Mouse (Mus musculus) brain, adult 2 months (tissue): ENCODE measurements around the gene Mmp17.
A peak's percentile ranks its signal among the peaks of the same experiment; 100 is the strongest.
"Not testable (repeated sequence)": the region's sequence is repeated elsewhere in the genome, so short reads cannot be mapped to it uniquely, and the experiment has no call there.

Experiments
- DNase-seq: peaks from one replicate; pipeline ENCODE4 v3.0.0; 2011; ENCODE audit warnings: low read depth, low spot score

Gene Mmp17

DNA sequence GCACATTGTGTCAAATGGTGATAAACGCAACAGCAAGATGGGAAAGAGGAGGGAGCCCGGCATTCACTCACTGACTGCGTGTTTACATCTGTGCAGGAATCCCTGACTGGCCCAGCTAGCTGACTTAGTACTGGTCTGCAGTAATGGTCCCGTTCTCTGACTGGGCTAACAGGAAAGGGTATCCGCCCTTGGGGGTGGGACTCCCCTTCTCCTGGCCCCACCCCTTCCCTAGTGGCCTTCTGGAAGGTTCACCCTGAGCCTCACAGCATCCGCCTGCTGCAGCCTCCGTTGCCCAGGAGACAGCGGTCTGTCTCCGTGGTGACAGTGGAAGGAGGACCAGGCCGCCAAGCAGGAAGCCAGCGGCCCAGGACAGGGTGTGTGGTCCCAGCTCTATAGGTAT, 6.9 kb downstream of the Mmp17 start:
- peak; percentile 84 for DNase-seq

DNA sequence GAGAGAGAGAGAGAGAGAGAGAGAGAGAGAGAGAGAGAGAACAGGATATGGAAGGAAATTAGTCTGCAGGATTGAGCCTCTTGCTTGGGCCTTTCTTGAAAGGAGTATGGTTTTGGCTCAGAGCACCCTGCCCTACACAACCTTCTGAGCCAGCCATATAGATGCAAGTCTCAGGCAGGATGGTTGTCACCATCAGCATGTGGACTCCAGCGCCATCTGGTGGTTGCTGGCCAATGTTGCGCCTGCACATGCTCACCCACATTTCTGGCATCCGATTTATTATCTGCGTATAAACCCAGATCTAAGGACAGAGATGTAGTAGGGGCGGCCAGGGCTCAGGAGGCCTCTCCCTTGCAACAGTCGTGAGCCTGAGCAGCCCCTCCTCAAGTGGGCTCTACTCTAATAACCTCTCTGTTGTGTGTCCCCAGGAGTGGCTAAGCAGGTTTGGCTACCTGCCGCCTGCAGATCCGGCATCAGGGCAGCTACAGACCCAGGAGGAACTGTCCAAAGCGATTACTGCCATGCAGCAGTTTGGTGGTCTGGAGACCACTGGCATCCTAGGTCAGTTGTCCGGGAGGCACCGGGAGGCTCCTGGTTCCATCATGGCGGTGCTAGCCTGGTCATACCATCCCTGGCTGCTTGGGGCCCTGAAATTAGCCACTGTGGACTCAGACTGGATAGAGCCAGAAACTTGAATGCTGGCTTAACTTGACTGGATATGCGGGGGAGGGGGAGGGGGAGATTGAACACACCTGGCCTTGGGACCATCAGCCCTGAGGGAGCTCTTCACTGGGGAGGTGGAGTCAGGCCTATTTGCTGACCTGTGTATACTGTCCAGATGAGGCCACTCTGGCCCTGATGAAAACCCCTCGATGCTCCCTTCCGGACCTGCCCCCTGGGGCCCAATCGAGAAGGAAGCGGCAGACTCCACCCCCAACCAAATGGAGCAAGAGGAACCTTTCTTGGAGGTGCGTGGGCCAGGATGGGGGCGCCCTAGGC, 10.4 kb downstream of the Mmp17 start:
- DNase-seq = peak; percentile 93

DNA sequence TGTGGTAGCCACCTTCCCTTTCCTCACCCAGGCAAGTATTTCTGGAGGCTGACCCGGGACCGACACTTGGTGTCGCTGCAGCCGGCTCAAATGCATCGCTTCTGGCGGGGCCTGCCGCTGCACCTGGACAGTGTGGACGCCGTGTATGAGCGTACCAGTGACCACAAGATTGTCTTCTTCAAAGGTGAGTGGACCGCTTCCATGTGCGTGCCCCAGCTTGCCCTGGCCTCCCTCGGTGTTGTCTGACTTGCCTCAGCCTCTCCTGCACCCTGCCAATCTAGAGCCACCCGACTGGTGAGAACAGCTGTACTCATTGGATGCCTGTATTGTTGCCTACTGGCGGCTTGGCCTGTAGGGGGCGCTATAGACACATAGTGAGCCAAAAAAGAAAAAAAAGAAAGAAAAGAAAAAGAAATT, 18.1 kb downstream of the Mmp17 start:
- DNase-seq = no peak

DNA sequence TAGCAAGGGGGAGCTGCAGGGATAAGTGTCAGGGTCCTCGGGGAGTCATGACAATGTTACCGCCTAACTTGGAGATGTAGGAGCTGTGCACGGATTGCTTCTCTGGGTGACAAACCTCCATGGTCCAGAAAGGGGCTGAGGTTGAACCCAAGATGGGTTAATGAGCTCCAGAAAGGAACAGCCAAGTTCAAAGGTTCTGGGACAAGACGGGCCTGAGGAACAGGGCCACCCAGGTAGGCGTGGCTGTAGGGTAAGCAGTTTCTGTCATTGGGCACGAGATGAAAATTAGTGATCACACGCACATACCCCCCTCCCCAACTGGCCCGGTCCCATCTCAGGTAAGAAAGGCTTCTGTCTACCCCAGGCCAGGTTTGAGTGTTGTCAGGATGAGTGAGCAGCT, 23.5 kb downstream of the Mmp17 start:
- DNase-seq = no peak

DNA sequence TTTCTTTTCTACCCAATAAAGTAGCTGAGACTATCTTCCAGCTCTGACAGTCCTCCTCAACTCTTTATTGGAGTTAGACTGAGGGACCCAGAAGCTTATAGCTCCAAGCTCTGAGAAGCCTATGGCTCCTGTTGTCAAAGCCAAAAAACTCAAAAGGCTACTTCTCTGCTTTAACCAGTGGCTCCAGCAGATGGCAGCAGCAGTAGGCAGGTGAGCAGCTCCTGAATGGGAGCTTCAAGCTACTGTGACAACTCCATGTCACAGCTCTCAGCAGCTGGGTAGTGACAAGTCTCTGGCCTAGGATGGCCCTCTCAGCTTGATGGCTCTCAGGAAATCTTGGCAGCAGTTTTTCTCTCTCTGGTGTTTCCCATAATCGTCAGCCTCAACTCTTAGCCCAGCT, 27.1 kb downstream of the Mmp17 start:
- peak; percentile 87 for DNase-seq

DNA sequence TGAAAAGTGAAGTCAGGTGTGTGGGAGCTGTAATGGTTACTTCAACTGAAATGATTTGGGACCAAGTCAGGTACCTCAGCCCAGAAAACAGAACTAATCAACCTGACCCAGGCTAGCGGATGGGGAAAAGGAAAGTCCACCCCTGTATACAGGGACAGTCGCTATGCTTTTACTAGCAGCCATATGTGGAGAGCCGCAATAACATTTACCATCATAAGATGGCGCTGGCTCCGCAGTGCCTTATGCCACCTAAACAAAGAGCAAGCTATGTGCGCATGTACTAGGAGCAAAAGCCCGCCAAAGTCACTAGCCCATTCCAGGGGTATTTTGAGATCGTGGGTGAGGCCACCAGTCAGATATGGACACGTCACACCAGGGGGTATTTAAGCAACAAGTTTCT, 36.6 kb downstream of the Mmp17 start:
- DNase-seq = not testable (repeated sequence)

DNA sequence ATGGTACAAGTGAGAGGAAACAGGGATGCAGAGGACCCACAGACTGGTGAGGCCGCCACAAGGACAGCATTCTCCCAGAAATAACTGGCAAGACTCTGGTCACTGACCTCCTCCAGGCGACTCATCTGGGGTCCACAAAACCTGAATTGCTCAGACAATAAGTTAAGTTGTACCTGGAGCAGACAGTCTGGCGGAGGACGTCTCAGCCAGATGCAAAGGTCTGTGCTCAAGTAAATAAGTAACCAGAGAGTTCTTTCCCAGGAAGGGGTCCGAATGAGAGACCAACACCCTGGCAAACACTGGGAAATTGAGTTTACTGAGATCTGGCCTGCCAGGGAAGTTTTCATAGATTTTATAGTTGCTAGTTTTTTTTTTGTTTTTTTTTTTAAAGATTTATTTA, 37.4 kb downstream of the Mmp17 start:
- no peak for DNase-seq

DNA sequence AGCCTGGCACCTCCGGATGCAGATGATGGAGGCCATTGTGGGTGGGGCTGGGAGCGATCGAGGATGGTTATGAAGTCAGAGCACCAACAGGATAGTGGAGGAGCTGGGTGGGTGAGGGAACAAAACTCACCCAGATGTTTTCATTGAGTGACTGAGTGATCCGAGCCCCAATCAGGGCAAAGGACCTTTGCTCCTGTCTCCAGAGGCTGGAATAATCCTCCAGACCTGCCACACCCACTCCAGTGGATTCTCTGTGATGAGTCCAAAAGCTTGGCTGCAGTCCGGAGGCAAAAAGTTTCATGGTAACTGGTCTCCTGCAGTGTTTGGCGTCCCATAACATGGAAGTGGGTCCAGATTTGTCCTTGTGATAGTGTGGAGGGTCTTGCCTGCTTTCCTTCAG, 42.1 kb downstream of the Mmp17 start:
- no peak for DNase-seq

DNA sequence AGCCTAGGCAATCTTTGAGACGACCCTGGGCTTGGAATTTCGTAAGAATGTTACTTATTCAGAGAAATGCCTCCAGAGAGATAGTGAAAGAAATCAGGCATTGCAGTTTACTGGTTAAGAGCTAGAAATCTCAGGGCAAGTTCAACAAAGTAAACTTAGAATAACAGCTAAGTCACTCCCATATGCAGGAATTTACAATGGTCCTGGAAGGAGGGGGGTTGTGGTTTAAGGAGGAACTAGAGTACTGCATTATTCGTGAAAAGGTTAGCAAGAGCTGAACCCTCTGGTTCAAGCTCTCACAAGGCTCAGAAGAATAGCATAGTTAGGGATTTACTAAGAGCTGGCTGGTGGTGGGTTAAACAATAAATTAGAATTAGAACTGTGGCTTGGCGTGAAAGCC, 42.6 kb downstream of the Mmp17 start:
- not testable (repeated sequence) for DNase-seq

DNA sequence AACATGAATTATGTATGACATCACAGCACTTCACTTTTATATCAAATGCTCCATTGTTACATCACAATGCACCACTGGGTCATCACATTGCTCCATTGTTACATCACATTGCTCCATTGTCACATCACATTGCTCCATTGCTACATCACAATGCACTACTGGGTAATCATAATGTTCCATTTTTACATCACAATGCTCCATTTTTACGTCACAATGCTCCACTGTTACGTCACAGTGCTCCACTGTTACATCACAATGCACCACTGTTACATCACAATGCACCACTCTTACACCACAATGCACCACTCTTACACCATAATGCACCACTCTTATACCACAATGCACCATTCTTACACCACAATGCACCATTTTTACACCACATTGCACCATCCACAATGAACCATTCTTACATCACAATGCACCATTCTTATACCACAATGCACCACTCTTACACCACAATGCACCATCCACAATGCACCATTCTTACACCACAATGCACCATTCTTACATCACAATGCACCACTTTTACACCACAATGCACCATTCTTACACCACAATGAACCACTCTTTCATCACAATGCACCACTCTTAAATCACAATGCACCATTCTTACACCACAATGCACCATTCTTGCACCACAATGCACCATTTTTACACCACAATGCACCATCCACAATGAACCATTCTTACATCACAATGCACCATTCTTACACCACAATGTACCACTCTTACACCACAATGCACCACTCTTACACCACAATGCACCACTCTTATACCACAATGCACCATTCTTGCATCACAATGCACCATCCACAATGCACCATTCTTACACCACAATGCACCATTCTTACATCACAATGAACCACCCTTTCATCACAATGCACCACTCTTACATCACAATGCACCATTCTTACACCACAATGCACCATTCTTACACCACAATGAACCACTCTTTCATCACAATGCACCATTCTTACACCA, 48.6 kb downstream of the Mmp17 start:
- DNase-seq = not testable (repeated sequence)

DNA sequence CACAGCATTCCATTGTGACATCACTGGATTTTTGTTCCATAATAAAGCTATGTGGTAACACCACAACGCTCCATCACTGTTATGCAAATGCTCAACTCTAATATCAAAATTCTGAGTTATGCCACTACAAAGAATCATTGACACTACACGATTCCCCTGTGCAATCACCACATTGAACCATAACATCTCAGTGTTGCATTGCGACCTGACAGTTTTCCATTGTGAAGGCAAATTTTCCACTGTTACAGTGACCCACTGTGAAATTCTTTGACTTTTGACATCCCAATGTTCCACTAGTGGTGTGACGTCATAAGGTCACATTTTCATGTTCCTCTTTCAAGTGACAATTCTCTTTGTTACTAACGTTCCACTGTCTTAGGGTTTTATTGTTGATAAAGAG, 66.9 kb downstream of the Mmp17 start:
- DNase-seq = no peak

DNA sequence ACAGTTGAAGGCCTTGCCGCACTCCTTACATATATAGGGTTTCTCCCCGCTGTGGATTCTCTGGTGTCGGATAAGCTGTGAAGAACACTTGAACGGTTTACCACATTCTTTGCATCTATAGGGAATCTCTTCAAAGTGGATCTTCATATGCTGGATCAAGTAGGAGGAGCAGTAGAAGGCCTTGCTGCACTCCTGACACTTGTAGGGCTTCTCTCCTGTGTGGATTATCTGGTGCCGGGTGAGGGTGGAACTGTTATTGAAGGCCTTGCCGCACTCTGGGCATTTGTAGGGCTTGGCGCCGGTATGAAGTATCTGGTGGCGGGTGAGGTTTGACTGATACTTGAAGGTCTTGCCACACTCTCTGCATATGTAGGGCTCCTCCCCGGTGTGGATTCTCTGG, 73.0 kb downstream of the Mmp17 start:
- DNase-seq = no peak

DNA sequence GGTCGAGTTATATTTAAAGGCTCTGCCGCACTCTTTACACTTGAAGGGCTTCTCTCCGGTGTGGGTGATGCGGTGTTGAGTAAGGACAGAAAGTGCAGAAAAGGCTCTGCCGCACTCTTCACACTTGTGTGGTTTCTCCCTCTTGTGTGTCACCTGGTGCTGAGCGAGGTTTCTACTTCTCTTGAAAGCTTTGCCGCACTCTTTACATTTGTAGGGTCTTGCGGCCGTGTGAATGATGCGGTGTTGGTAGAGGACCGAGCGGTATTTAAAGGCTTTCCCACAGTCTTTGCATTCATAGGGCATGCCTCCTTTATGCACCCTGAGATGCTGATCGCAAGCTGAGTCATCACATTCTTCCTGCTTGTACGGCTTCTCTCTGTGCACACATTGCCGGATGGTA, 74.0 kb downstream of the Mmp17 start:
- peak; percentile 34 for DNase-seq
